Mouse (Mus musculus): Measurements from ENCODE around the gene Crebrf.

DNA sequence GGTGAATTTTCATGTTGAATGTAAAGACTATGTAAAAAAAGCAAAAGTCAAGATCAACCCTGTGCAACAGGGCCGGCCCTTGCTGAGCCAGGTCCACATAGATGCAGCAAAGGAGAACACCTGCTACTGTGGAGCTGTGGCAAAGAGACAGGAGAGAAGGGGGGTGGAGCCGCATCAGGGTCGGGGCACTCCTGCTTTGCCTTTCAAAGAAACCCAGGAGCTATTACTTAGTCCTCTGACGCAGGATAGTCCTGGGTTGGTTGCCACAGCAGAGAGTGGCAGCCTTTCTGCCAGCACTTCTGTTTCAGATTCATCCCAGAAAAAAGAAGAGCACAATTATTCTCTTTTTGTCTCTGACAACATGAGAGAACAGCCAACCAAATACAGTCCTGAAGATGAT is 27.1 kb downstream of the Crebrf start:
- TF ChIP-seq CTCF (IDR thresholded peaks at IDR 0.05; ENCODE audit: insufficient read depth, low read length) (no peak), POLR2A (IDR thresholded peaks at IDR 0.05; ENCODE audit: borderline replicate concordance, extremely low read depth, low read depth, low read length) (no peak)
